ENCODE assay signal across 11 mouse cellular contexts in the genomic region with DNA sequence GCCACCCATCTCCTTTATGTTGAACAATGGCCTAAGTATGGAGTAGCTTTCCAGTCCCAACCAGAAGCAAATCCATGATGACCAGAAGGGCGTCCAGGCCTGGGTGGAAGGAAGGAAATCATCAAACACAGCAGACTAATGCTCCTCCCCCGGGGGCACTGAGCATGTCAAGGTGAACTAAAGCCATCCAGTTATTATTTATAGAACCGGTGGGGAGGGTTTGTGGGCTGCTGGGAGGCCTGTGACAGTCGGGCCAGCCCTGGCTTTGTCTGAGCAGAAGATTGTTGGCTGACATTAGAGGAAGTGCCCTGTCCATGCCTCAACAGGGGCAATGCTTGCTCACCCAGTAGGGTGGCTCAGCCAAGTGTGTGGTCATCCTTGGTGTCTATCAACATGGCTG.
DNase-seq lines count a peak whose midpoint lies in the region; ATAC-seq and TF ChIP-seq lines count a peak whose summit lies in the region.
"Had no signal": no experiment of that assay in that cellular context is flagged by ENCODE, and none has a peak within 500 bp of the region (broad histone marks: within the 10 kb centered on the region; RNA-seq: fewer than 3 reads in every experiment).

No protein-coding gene starts in this region.

- intact Hi-C loops in gastrocnemius, adult 2 months (cut with DNase I), result no loop called here
- intact Hi-C loops in gastrocnemius, postnatal 36 days (cut with DNase I), result loop anchor here (5.0 kb wide), 1 partner anchor 41 kb away; no protein-coding TSS in a partner anchor

- no peak overlapping the region for H3K4me3 ChIP-seq in gastrocnemius, adult 2 months
- H3K4me3 ChIP-seq in hindbrain, embryonic 16.5 days (ENCODE audit: low read length), result no peak overlapping the region
- H3K4me3 ChIP-seq: layer of hippocampus, adult 2 months had no signal

- peak; percentile 40 for DNase-seq in gastrocnemius, adult 2 months
- no peak for DNase-seq in gastrocnemius, postnatal 36 days
- DNase-seq in heart, adult 18-20 months, result peak; percentile 42 to 76
- DNase-seq in kidney, adult 9 months, result peak; percentile 69
- DNase-seq in lung, postnatal 10 days, result peak; percentile 40
- no peak for DNase-seq in left cerebral cortex, adult 9 months (ENCODE audit: low spot score in 2 of 2)
- no peak for DNase-seq in testis, postnatal 14 days (ENCODE audit: low spot score)
- DNase-seq: cerebellum, postnatal 25 days; midbrain, embryonic 14.5 days had no signal

- H3K27ac ChIP-seq in gastrocnemius, adult 2 months, result peak overlapping the region; percentile 83
- no peak overlapping the region for H3K27ac ChIP-seq in hindbrain, embryonic 16.5 days (ENCODE audit: low read depth, low read length)
- H3K27ac ChIP-seq: layer of hippocampus, adult 2 months had no signal

- no peak overlapping the region for H3K9ac ChIP-seq in hindbrain, embryonic 16.5 days (ENCODE audit: low read depth, low read length)

- no peaks in the 10 kb centered on the region for H3K36me3 ChIP-seq in hindbrain, embryonic 16.5 days (ENCODE audit: control insufficient read depth, insufficient read depth, low read length)

- no peaks in the 10 kb centered on the region for H3K27me3 ChIP-seq in hindbrain, embryonic 16.5 days (replicated peaks; ENCODE audit: control insufficient read depth, insufficient read depth, low read length)

- no peak for ATAC-seq in hindbrain, embryonic 16.5 days

- H3K4me1 ChIP-seq in hindbrain, embryonic 16.5 days (ENCODE audit: control insufficient read depth, insufficient read depth, low read depth, low read length), result no peaks in the 10 kb centered on the region

- no peaks in the 10 kb centered on the region for H3K9me3 ChIP-seq in hindbrain, embryonic 16.5 days (ENCODE audit: control insufficient read depth, low read length)

- WGBS in hindbrain, embryonic 16.5 days, result 84% methylated on average over 4 of the region's 4 CpGs

- no peak overlapping the region for H3K4me2 ChIP-seq in hindbrain, embryonic 16.5 days (ENCODE audit: low read length)

- no peak for TF ChIP-seq CTCF in gastrocnemius, adult 2 months (IDR thresholded peaks at IDR 0.05)

Comparison
In these comparisons a context has a peak if more than half of its experiments do, and no peak if none do; other contexts are left out.
1. DNase-seq: peak in gastrocnemius, adult 2 months (single experiment), heart, adult 18-20 months (2 of 2), kidney, adult 9 months (single experiment) and lung, postnatal 10 days (single experiment); none in gastrocnemius, postnatal 36 days (0 of 2), left cerebral cortex, adult 9 months (0 of 2) and testis, postnatal 14 days (single experiment).